Mouse (Mus musculus) hindbrain, embryonic 14.5 days (tissue): ENCODE measurements around the gene Gdf1. TPM values are rescaled to one million over a fixed set of nuclear protein-coding genes. Genes with fewer than 3 reads are reported as not detected.

ENCODE experiments used
- polyA plus RNA-seq: library from polyadenylated mRNA; unstranded; fragments of >200 nt; fragmentation: Nextera tagmentation; extraction: Ambion mirVana; gene quantifications from 2 replicates; pipeline ENCODE4 v1.2.1, GENCODE M21; 2014

Gene Gdf1
- polyA plus RNA-seq, 1 experiment from 2014 or later, result 0.23 TPM

Other genes with a start within 250 kb of the Gdf1 start
- gene Hapln4, start 246.4 kb upstream of the Gdf1 start, polyA plus RNA-seq, result 0.80 and 1.1 TPM in 2 replicates
- gene Ncan, start 208.9 kb upstream of the Gdf1 start, polyA plus RNA-seq, result 141 and 152 TPM in 2 replicates
- gene Nr2c2ap, start 198.5 kb upstream of the Gdf1 start, polyA plus RNA-seq, result 29.1 and 29.5 TPM in 2 replicates
- gene Rfxank, start 190.7 kb upstream of the Gdf1 start, polyA plus RNA-seq, result 7.2 and 8.2 TPM in 2 replicates
- 62.1 and 62.7 TPM in 2 replicates for gene Borcs8, start 190.3 kb upstream of the Gdf1 start, polyA plus RNA-seq
- gene Mef2b, start 190.1 kb upstream of the Gdf1 start, polyA plus RNA-seq, result 0.73 and 0.83 TPM in 2 replicates
- 37.4 and 39.9 TPM in 2 replicates for gene Tmem161a, start 157.5 kb upstream of the Gdf1 start, polyA plus RNA-seq
- 6.5 and 6.9 TPM in 2 replicates for gene Slc25a42, start 117.5 kb upstream of the Gdf1 start, polyA plus RNA-seq
- 77.8 and 78.8 TPM in 2 replicates for gene Sugp2, start 95.6 kb upstream of the Gdf1 start, polyA plus RNA-seq
- 97.6 and 102 TPM in 2 replicates for gene Armc6, start 95.4 kb upstream of the Gdf1 start, polyA plus RNA-seq
- 23.5 and 25.1 TPM in 2 replicates for gene Homer3, start 47.0 kb upstream of the Gdf1 start, polyA plus RNA-seq
- 41.8 and 42.5 TPM in 2 replicates for gene Ddx49, start 27.3 kb upstream of the Gdf1 start, polyA plus RNA-seq
- gene Cope, start 27.3 kb upstream of the Gdf1 start, polyA plus RNA-seq, result 256 and 288 TPM in 2 replicates
- 42.9 TPM in 2 replicates for gene Cers1, start 14.0 kb upstream of the Gdf1 start, polyA plus RNA-seq
- 17.3 and 17.9 TPM in 2 replicates for gene Upf1, start 23.5 kb downstream of the Gdf1 start, polyA plus RNA-seq
- gene Comp, start 43.7 kb downstream of the Gdf1 start, polyA plus RNA-seq, result 0.10 and 0.27 TPM in 2 replicates
- 48.1 and 53.9 TPM in 2 replicates for gene Crtc1, start 109.8 kb downstream of the Gdf1 start, polyA plus RNA-seq
- 28.5 and 30.0 TPM in 2 replicates for gene Klhl26, start 147.2 kb downstream of the Gdf1 start, polyA plus RNA-seq
- gene Tmem59l, start 157.5 kb downstream of the Gdf1 start, polyA plus RNA-seq, result 143 and 149 TPM in 2 replicates
- gene Crlf1, start 163.3 kb downstream of the Gdf1 start, polyA plus RNA-seq, result 6.3 and 6.9 TPM in 2 replicates
- gene Rex1bd, start 176.9 kb downstream of the Gdf1 start, polyA plus RNA-seq, result 161 and 166 TPM in 2 replicates
- gene Uba52, start 181.0 kb downstream of the Gdf1 start, polyA plus RNA-seq, result 622 and 778 TPM in 2 replicates
- 328 and 332 TPM in 2 replicates for gene Fkbp8, start 197.9 kb downstream of the Gdf1 start, polyA plus RNA-seq
- 45.4 and 46.5 TPM in 2 replicates for gene Kxd1, start 198.1 kb downstream of the Gdf1 start, polyA plus RNA-seq
- gene Ell, start 209.6 kb downstream of the Gdf1 start, polyA plus RNA-seq, result 14.8 and 15.1 TPM in 2 replicates